Mouse (Mus musculus) CH12.LX (cell line): Measurements from ENCODE around the gene Klhl26. TPM values are rescaled to one million over a fixed set of nuclear protein-coding genes. Genes with fewer than 3 reads are reported as not detected.
A peak's percentile ranks its signal among the peaks of the same experiment; 100 is the strongest.

Source experiments
- DNase-seq: peaks from one replicate; pipeline ENCODE4 v3.0.0-alpha.2; 2013; ENCODE audit errors: extremely low read depth
- H3K27ac ChIP-seq: 2 replicates; pipeline ENCODE4 v1.5.1; 2012; ENCODE audit warnings: low read depth, mild to moderate bottlenecking, control low read depth, moderate library complexity; ENCODE audit not compliant: insufficient read depth
- H3K27me3 ChIP-seq: replicated peaks from 2 replicates; pipeline ENCODE3; 2012; ENCODE audit warnings: inconsistent platforms
- H3K36me3 ChIP-seq, 2 experiments: replicated peaks in 1 of 2; 2 replicates each; pipeline versions ENCODE3 to v1.6.1; 2012; ENCODE audit warnings: inconsistent platforms in 1 of 2, low read length in 1 of 2, mild to moderate bottlenecking in 1 of 2, mixed read lengths in 1 of 2, moderate library complexity in 1 of 2; ENCODE audit not compliant: control insufficient read depth in 1 of 2, insufficient read depth in 1 of 2
- H3K4me1 ChIP-seq, 2 experiments: 2 replicates each; pipeline ENCODE4 v1.6.1; 2012; ENCODE audit warnings: inconsistent platforms in 1 of 2, moderate library complexity in 1 of 2; ENCODE audit not compliant: insufficient read depth in 2 of 2, control insufficient read depth in 1 of 2
- H3K4me2 ChIP-seq: 2 replicates; pipeline ENCODE4 v1.6.1; 2012; ENCODE audit warnings: low read depth, mild to moderate bottlenecking, control low read depth; ENCODE audit not compliant: poor library complexity, insufficient read depth, severe bottlenecking
- H3K4me3 ChIP-seq, 3 experiments: fragments of 150-350 bp in 1 of 3; sonication (generic) in 1 of 3; replicated peaks in 1 of 3; 2 replicates each; pipeline versions ENCODE3 to v1.5.1; 2011 to 2012; ENCODE audit warnings: low read depth in 2 of 3, low read length in 2 of 3, mild to moderate bottlenecking in 2 of 3, moderate library complexity in 2 of 3, control low read depth in 1 of 3, improper control_type of control experiment in 1 of 3, inconsistent platforms in 1 of 3, mixed read lengths in 1 of 3; ENCODE audit not compliant: poor library complexity in 1 of 3
- H3K79me2 ChIP-seq: replicated peaks from 2 replicates; pipeline ENCODE4 v1.6.1; 2012; ENCODE audit warnings: mild to moderate bottlenecking, moderate library complexity; ENCODE audit not compliant: control insufficient read depth, poor library complexity, insufficient read depth, severe bottlenecking; ENCODE audit errors: extremely low read depth
- H3K9ac ChIP-seq: 2 replicates; pipeline ENCODE4 v1.6.1; 2012; ENCODE audit warnings: low read depth, mild to moderate bottlenecking, control low read depth, moderate library complexity; ENCODE audit not compliant: insufficient read depth
- H3K9me3 ChIP-seq: replicated peaks from 2 replicates; pipeline ENCODE3; 2012; ENCODE audit warnings: low read length, inconsistent platforms, mixed read lengths
- BHLHE40 ChIP-seq: IDR thresholded peaks from 2 replicates; pipeline ENCODE4 v1.6.1; 2011; ENCODE audit warnings: mild to moderate bottlenecking, low read depth, low read length, improper control_type of control experiment
- CHD2 ChIP-seq: IDR thresholded peaks from 2 replicates; pipeline ENCODE4 v1.6.1; 2011; ENCODE audit warnings: low read length, improper control_type of control experiment
- CTCF ChIP-seq, 2 experiments: IDR thresholded peaks in 1 of 2; conservative IDR thresholded peaks in 1 of 2; 2 replicates each; pipeline ENCODE4 v1.5.1; 2011 to 2012; ENCODE audit warnings: low read depth in 2 of 2, low read length in 2 of 2, improper control_type of control experiment in 1 of 2, inconsistent platforms in 1 of 2, mild to moderate bottlenecking in 1 of 2, moderate library complexity in 1 of 2
- EP300 ChIP-seq: IDR thresholded peaks from 2 replicates; pipeline ENCODE4 v1.6.1; 2011; ENCODE audit warnings: low read length, improper control_type of control experiment
- ETS1 ChIP-seq: conservative IDR thresholded peaks from 2 replicates; pipeline ENCODE4 v1.6.1; 2012; ENCODE audit warnings: low read depth, mild to moderate bottlenecking, inconsistent platforms, low read length, improper control_type of control experiment, moderate library complexity
- HCFC1 ChIP-seq: IDR thresholded peaks from 2 replicates; pipeline ENCODE4 v1.6.1; 2012; ENCODE audit warnings: low read depth, mild to moderate bottlenecking, inconsistent platforms, low read length, improper control_type of control experiment
- IRF4 ChIP-seq: IDR thresholded peaks from 2 replicates; pipeline ENCODE4 v1.6.1; 2014; ENCODE audit warnings: low read depth, mild to moderate bottlenecking, inconsistent platforms, low read length, improper control_type of control experiment
- JUND ChIP-seq: conservative IDR thresholded peaks from 2 replicates; pipeline ENCODE4 v1.6.1; 2011; ENCODE audit warnings: low read depth, low read length, improper control_type of control experiment
- NELFE ChIP-seq: IDR thresholded peaks from 2 replicates; pipeline ENCODE4 v1.6.1; 2011; ENCODE audit warnings: low read depth, low read length, improper control_type of control experiment
- PAX5 ChIP-seq: IDR thresholded peaks from 2 replicates; pipeline ENCODE4 v1.6.1; 2012; ENCODE audit warnings: low read length, inconsistent platforms, mixed read lengths
- RAD21 ChIP-seq: IDR thresholded peaks from 2 replicates; pipeline ENCODE4 v1.6.1; 2011; ENCODE audit warnings: low read depth, mild to moderate bottlenecking, low read length, improper control_type of control experiment, moderate library complexity
- TCF12 ChIP-seq: IDR thresholded peaks from 2 replicates; pipeline ENCODE4 v1.6.1; 2014; ENCODE audit warnings: low read depth, mild to moderate bottlenecking, inconsistent platforms, low read length, improper control_type of control experiment
- UBTF ChIP-seq: IDR thresholded peaks from 2 replicates; pipeline ENCODE4 v1.6.1; 2012; ENCODE audit warnings: low read depth, mild to moderate bottlenecking, inconsistent platforms, low read length, improper control_type of control experiment, moderate library complexity
- USF2 ChIP-seq: conservative IDR thresholded peaks from 2 replicates; pipeline ENCODE4 v1.6.1; 2011; ENCODE audit warnings: low read depth, low read length, improper control_type of control experiment
- ZC3H11A ChIP-seq: IDR thresholded peaks from 2 replicates; pipeline ENCODE4 v1.6.1; 2012; ENCODE audit warnings: low read depth, mild to moderate bottlenecking, inconsistent platforms, low read length, improper control_type of control experiment
- ZNF384 ChIP-seq: IDR thresholded peaks from 2 replicates; pipeline ENCODE4 v1.6.1; 2012; ENCODE audit warnings: low read depth, low read length, improper control_type of control experiment, inconsistent platforms
- dilution Hi-C: fragments of 300-500 bp; cut with MboI; formaldehyde crosslinking; loops from 2 replicates; pipeline ENCODE4 v1.14.3; 2020; ENCODE audit warnings: low sequenced_read_pairs; ENCODE audit not compliant: extremely low pct_unique_long_range_greater_than_20kb, extremely low pct_ligation_motif_present
- in situ Hi-C: fragments of 300-500 bp; cut with MboI; formaldehyde crosslinking; loops from 3 replicates; pipeline ENCODE4 v1.14.3; 2019; ENCODE audit warnings: low sequenced_read_pairs, low pct_ligation_motif_present, low pct_unique_long_range_greater_than_20kb, mixed read lengths
- polyA plus RNA-seq: library from polyadenylated mRNA; unstranded; fragments of >175 nt; gene quantifications from 2 replicates; pipeline ENCODE4 v1.2.1, GENCODE M21; 2012; ENCODE audit warnings: low read depth; ENCODE audit not compliant: insufficient read length
- total RNA-seq, 2 experiments: library from RNA; depleted of rRNA; stranded (reverse); fragments of 300-350 nt in 1 of 2; fragments of >200 nt in 1 of 2; gene quantifications; 2 replicates each; pipeline ENCODE4 v1.2.3; 2012 to 2014

Klhl26 gene
- total and polyA plus RNA-seq, 3 experiments: 4.7 to 15.6 (median 6.0) TPM

DNA sequence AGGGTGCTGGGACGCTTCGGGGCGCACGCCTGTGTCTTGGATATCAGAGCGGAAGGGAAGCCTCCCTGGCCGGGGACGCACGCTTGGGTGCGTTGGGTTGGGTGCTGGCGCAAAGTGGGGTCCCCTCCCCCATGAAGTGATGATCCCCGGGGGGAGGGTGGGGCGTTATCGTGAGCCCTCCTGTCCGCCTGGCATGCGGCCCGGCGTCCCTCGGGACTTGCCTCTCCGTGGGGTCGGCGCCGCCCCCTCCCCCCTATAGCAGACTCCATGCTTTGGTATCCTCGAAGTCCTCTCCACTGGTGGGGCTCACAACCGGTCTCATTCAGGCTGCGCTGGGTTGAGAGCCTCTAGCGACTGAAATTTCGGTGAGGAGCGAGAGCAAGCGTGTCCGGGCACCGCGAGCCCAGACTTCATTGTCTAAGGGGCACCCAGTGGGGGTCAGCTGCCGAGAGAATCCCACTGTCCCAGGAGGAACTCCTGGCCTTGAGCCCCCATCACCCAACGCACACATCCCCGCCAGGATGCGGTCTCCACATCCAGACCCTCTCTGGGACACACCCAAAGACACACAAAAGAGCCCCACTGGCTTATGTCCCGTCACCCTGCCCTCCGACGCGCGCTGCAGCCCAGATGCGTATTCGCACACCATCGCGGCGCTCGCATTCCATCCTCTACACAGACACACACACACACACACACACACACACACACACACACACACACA is 17.1 kb upstream of the Klhl26 start:
- Histone ChIP-seq H3K27ac (no peak overlapping the region), H3K79me2 (no peaks in the 10 kb centered on the region), H3K27me3 (peaks cover 95% of the 10 kb centered on the region), H3K36me3 (no peaks in the 10 kb centered on the region), H3K9ac (no peak overlapping the region), H3K4me2 (no peak overlapping the region), H3K4me1 (peaks cover 2 to 16% of the 10 kb centered on the region in 2 experiments; a peak in 3 of 4 replicates), H3K9me3 (no peaks in the 10 kb centered on the region), H3K4me3 (no peak overlapping the region)
- no peak for DNase-seq
- dilution Hi-C loops (no loop called here), in situ Hi-C loops (no loop called here)
- TF ChIP-seq ZC3H11A (no peak), BHLHE40 (no peak), CHD2 (no peak), ETS1 (no peak), NELFE (no peak), USF2 (no peak), PAX5 (no peak), ZNF384 (no peak), RAD21 (no peak), EP300 (no peak), CTCF (conservative IDR thresholded peaks at IDR 0.05 in 1 of 2, IDR thresholded peaks at IDR 0.05 in 1 of 2; ENCODE audit: low read depth in 2 of 2, low read length in 2 of 2) (no peak), TCF12 (no peak)

DNA sequence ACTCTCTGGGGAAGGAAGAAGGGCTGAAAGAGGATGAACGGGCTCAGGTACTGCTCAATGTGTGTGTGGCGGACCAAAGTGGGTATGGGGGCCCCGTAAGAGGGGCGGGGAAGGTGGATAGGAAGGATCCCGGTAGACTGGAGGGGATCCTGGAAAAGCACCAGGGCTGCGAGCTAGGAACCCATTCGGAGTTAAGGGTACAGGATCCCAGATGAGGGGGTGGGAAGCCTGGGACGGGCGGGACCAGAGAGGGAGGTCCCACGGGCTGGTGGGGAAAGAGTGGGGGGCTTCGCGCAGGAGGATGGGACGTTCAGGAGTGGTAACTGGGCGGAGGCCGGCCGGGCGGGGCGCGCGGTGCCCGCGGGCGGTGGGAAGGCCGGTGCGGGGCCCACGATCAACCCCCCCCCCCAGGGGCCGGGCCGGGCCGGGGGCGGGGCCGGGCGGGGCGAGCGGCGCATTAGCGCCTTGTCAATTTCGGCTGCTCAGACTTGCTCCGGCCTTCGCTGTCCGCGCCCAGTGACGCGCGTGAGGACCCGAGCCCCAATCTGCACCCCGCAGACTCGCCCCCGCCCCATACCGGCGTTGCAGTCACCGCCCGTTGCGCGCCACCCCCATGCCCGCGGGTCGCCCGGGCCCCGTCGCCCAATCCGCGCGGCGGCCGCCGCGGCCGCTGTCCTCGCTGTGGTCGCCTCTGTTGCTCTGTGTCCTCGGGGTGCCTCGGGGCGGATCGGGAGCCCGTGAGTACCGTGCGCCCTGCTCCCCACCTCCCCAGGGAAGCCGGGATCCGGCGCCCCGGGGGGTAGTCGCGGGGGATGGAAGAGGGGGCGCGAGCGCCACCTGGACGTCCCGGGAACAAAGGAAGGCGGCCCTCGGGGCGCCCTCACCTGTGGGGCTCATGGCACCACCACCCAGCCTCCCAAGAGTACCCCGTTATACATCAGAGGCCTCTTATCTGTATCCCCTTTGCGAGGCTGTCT is 16.2 kb upstream of the Klhl26 start, which contains the start of gene Crlf1:
TSS of gene Crlf1 (plus strand) at position 495 of the 977 bp plus-strand sequence.
- Histone ChIP-seq H3K9me3 (no peaks in the 10 kb centered on the region), H3K36me3 (no peaks in the 10 kb centered on the region), H3K9ac (no peak within 1 kb of the TSS; the same call in 1 of the 2 replicates), H3K4me1 (peaks cover 5 to 22% of the 10 kb centered on the region in 2 experiments), H3K4me2 (peak within 1 kb of the TSS; percentile 93), H3K27me3 (peaks cover 95% of the 10 kb centered on the region), H3K79me2 (no peaks in the 10 kb centered on the region), H3K4me3 (peak within 1 kb of the TSS in 1 of 3 experiments; percentile 36), H3K27ac (no peak within 1 kb of the TSS)
- TF ChIP-seq HCFC1 (no peak), BHLHE40 (no peak), NELFE (no peak), JUND (no peak), UBTF (no peak), ZNF384 (no peak), IRF4 (no peak)
- in situ Hi-C loops: no loop called here
- no peak for DNase-seq
- dilution Hi-C loops: no loop called here
